Mouse (Mus musculus): ENCODE results near the gene Gm5622. TPM values are rescaled to one million over a fixed set of nuclear protein-coding genes. Genes with fewer than 3 reads are reported as not detected.

The Gm5622 gene
- polyA plus RNA-seq (2012; rRNA removed) = not detected in 2 replicates

GRCm38 (mm10) chr14:51552490-51552889 lies at the start of gene Gm5622:
Gm5622 (plus strand) TSS chr14:51552790.

GRCm38 (mm10) chr14:51573963-51574362 lies 21.4 kb downstream of the Gm5622 start, which contains the start of gene Gm17175:
Gm17175 (minus strand) TSS chr14:51574063.

GRCm38 (mm10) chr14:51592039-51592438 lies 39.4 kb downstream of the Gm5622 start, which contains the start of gene Gm17174:
Gm17174 (minus strand) TSS chr14:51592139.

GRCm38 (mm10) chr14:51611210-51611609 lies 58.6 kb downstream of the Gm5622 start, which contains the start of gene Gm17078:
Gm17078 (minus strand) TSS chr14:51611310.

GRCm38 (mm10) chr14:51635566-51635965 lies 83.0 kb downstream of the Gm5622 start, which contains the start of gene Gm4181:
Gm4181 (minus strand) TSS chr14:51635666.

GRCm38 (mm10) chr14:51695368-51695767 lies 142.8 kb downstream of the Gm5622 start, which contains the start of gene Gm17079:
Gm17079 (minus strand) TSS chr14:51695468.

Other genes with a start within 250 kb of the Gm5622 start
- gene Gm7247, start 191.0 kb upstream of the Gm5622 start, polyA plus RNA-seq (2012; rRNA removed) = not detected in 2 replicates
- not detected in 2 replicates for gene Vmn2r88, start 142.0 kb upstream of the Gm5622 start, polyA plus RNA-seq (2012; rRNA removed)
- not detected in 2 replicates for gene Vmn2r89, start 100.9 kb upstream of the Gm5622 start, polyA plus RNA-seq (2012; rRNA removed)
- gene Gm17175, start 21.3 kb downstream of the Gm5622 start, polyA plus RNA-seq (2012; rRNA removed) = not detected in 2 replicates
- not detected in 2 replicates for gene Gm17174, start 39.3 kb downstream of the Gm5622 start, polyA plus RNA-seq (2012; rRNA removed)
- gene Gm17078, start 58.5 kb downstream of the Gm5622 start, polyA plus RNA-seq (2012; rRNA removed) = not detected in 2 replicates
- gene Gm4181, start 82.9 kb downstream of the Gm5622 start, polyA plus RNA-seq (2012; rRNA removed) = not detected in 2 replicates
- not detected in 2 replicates for gene Gm17079, start 142.7 kb downstream of the Gm5622 start, polyA plus RNA-seq (2012; rRNA removed)
- not detected in 2 replicates for gene Gm5800, start 164.4 kb downstream of the Gm5622 start, polyA plus RNA-seq (2012; rRNA removed)
- not detected in 2 replicates for gene Ang4, start 220.8 kb downstream of the Gm5622 start, polyA plus RNA-seq (2012; rRNA removed)
- not detected in 2 replicates for gene AY358078, start 247.3 kb downstream of the Gm5622 start, polyA plus RNA-seq (2012; rRNA removed)